Mouse (Mus musculus) cerebellum, adult 11-12 months (tissue): ENCODE data around the gene Tom1l1.

Experiments
- DNase-seq: peaks from one replicate; pipeline ENCODE4 v3.0.0; 2022

Gene Tom1l1

GRCm38 (mm10) chr11:90667325-90667724 is 20.8 kb downstream of the Tom1l1 start:
- no peak for DNase-seq

- no peak for DNase-seq
Measured at GRCm38 (mm10) chr11:90666916-90667315, 21.2 kb downstream of the Tom1l1 start.

GRCm38 (mm10) chr11:90666144-90666757 is 21.9 kb downstream of the Tom1l1 start:
- DNase-seq = no peak

GRCm38 (mm10) chr11:90665161-90665560 is 23.0 kb downstream of the Tom1l1 start:
- no peak for DNase-seq

- no peak for DNase-seq
Measured at GRCm38 (mm10) chr11:90664345-90664986, 23.7 kb downstream of the Tom1l1 start.

GRCm38 (mm10) chr11:90663618-90664297 is 24.4 kb downstream of the Tom1l1 start:
- no peak for DNase-seq

GRCm38 (mm10) chr11:90663052-90663451 is 25.1 kb downstream of the Tom1l1 start:
- DNase-seq = no peak

GRCm38 (mm10) chr11:90660662-90661061 is 27.5 kb downstream of the Tom1l1 start:
- DNase-seq = no peak

- no peak for DNase-seq
Measured at GRCm38 (mm10) chr11:90657527-90657926, 30.6 kb downstream of the Tom1l1 start.

GRCm38 (mm10) chr11:90652603-90653002 is 35.6 kb downstream of the Tom1l1 start:
- no peak for DNase-seq

- DNase-seq = no peak
Measured at GRCm38 (mm10) chr11:90650231-90650885, 37.8 kb downstream of the Tom1l1 start.

- no peak for DNase-seq
Measured at GRCm38 (mm10) chr11:90649777-90650176, 38.4 kb downstream of the Tom1l1 start.

GRCm38 (mm10) chr11:90638312-90638830 is 49.8 kb downstream of the Tom1l1 start:
- peak; percentile 54 for DNase-seq

- peak; percentile 93 for DNase-seq
Measured at GRCm38 (mm10) chr11:90637440-90638311, 50.5 kb downstream of the Tom1l1 start, which contains the start of the genes Stxbp4 and Cox11. Stxbp4 (minus strand) TSS chr11:90638084. Cox11 (plus strand) TSS chr11:90638173.

GRCm38 (mm10) chr11:90634661-90635060 is 53.5 kb downstream of the Tom1l1 start:
- DNase-seq = no peak

- no peak for DNase-seq
Measured at GRCm38 (mm10) chr11:90632480-90632879, 55.7 kb downstream of the Tom1l1 start.

- DNase-seq = no peak
Measured at GRCm38 (mm10) chr11:90627751-90628150, 60.4 kb downstream of the Tom1l1 start.

GRCm38 (mm10) chr11:90625174-90625573 is 63.0 kb downstream of the Tom1l1 start:
- no peak for DNase-seq

GRCm38 (mm10) chr11:90623477-90623876 is 64.7 kb downstream of the Tom1l1 start:
- DNase-seq = no peak

GRCm38 (mm10) chr11:90622500-90622899 is 65.7 kb downstream of the Tom1l1 start:
- no peak for DNase-seq

GRCm38 (mm10) chr11:90622044-90622443 is 66.1 kb downstream of the Tom1l1 start:
- no peak for DNase-seq

- no peak for DNase-seq
Measured at GRCm38 (mm10) chr11:90616431-90616830, 71.7 kb downstream of the Tom1l1 start.
